Mouse (Mus musculus) brain, embryonic 14.5 days (tissue): Measurements from ENCODE around the gene Zgpat. TPM values are rescaled to one million over a fixed set of nuclear protein-coding genes. Genes with fewer than 3 reads are reported as not detected.
A peak's percentile ranks its signal among the peaks of the same experiment; 100 is the strongest.

ENCODE experiments used
- DNase-seq: peaks from one replicate; pipeline ENCODE4 v3.0.0-alpha.2; 2011; ENCODE audit warnings: low read depth
- CTCF ChIP-seq: fragments of 200-500 bp; IDR thresholded peaks from 2 replicates; pipeline ENCODE4 v1.5.1; 2012; ENCODE audit warnings: inconsistent platforms, mild to moderate bottlenecking, moderate library complexity, borderline replicate concordance; ENCODE audit not compliant: insufficient read depth, insufficient read length; ENCODE audit errors: extremely low read depth
- POLR2A ChIP-seq: fragments of 200-500 bp; IDR thresholded peaks from 2 replicates; pipeline ENCODE4 v1.6.1; 2012; ENCODE audit warnings: mild to moderate bottlenecking, inconsistent platforms, borderline replicate concordance; ENCODE audit not compliant: poor library complexity, insufficient read depth, insufficient read length, severe bottlenecking; ENCODE audit errors: extremely low read depth
- polyA plus RNA-seq: library from polyadenylated mRNA; depleted of rRNA; stranded (reverse); fragments of >200 nt; gene quantifications from 2 replicates; pipeline ENCODE4 v1.2.3, GENCODE M21; 2012; rRNA removed

The Zgpat gene
- 117 and 126 TPM in 2 replicates for polyA plus RNA-seq

DNA sequence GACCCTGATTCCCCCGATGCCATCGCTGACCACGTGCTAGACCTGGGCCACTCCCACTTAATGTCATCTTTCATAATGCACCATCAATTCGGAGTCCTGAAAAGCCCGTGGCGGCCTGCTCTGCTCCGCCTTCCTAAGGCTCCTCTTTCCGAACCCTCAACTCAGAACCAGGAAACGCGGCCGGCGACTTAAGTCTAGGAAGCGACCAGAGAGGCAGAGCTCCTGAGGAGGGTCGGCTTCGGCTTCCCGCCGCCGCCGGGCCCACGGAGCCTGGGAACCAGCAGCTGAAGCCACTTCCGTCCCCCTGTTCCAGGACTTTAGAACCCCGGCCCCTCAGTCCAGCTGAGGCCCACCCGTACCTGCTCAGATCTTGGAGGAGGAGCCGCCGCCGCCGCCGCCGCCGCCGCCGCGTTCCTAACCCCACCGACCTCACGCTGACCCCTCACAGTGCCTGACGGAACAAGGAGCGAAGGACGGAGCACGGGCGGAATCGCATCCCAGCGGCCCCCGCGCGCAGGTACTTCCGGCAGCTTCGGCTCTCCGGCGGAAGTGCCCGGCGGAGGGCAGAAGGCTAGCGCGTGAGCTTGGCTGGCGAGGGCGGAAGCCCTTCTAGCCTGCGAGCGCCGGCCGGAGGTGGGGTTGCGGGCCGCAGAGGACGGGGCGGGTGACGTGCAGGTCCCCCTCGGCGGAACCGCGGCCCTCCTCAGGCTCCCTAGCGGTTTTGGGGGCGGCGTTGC lies at the start of gene Zgpat, which contains the start of gene Arfrp1:
Gene Zgpat, plus strand, starts transcription at position 69 of the 737 bp plus-strand sequence.
Gene Arfrp1, minus strand, starts transcription at position 545 of the 737 bp plus-strand sequence.
- TF ChIP-seq CTCF (no peak), POLR2A (peak; percentile 87)
- peak; percentile 95 for DNase-seq

DNA sequence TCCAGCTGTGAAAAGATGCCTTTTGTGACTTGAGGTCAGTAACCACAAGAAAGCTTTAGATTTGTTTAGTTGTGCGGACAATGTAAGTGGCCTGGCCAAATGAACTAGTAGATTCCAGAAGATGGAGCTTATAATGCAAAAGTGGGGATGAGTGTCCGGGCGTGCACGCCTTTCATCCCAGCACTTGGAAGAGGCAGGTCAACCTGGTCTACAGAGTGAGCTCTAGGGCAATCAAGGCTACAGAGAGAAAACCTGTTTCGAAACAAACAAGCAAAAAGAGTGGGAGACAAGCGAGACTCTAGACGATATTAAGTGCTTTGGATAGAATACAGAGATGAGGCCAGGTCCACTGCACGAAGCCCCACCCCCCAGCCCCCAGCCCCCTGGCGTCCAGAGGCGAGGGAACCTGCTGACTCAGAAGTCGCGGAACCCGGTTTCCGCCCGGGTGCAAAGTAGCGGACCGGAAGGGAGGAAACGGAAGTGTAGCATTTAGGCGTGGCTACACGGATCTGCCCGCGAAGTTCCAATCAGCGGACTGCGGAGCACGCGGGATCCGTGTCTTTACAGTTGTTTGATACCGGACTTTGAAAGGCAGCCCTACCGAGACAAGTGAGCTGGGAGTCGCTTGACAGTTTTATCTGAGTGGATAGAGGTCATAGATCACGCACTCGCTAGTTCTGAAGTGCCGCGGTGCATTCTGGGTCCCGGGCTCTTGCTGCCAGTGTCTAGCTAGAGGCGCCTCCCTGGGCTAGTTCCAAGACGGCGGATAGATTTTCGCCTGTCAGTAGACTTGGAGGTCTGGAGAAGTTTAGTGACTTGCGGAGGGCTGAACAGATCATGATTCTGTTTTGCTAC lies 45.3 kb upstream of the Zgpat start, which contains the start of gene Rtel1:
Gene Rtel1, plus strand, starts transcription at position 492 of the 855 bp plus-strand sequence.
- peak; percentile 96 for DNase-seq
- TF ChIP-seq CTCF (0 out of 2 replicates have a peak, but pooled peaks have one; percentile 5), POLR2A (no peak)

DNA sequence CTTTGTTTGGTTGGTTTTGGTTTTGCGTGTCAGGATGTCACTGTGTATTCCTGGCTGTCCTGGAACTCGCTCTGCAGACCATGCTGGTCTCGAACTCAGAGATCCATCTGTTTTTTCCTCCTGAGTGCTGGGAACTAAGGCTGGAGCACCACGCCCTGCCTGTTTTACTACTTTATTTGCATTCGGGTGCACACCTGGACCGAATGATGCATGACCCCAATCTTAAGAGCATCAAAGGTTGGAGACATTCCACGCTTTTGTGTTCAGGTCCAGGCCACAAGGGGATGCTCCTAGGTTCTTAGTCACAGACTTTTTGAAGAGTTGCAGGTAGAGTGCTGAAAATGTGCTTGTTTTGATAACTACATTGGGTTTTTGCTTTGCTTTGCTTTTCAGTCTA lies 44.6 kb upstream of the Zgpat start:
- DNase-seq = no peak
- no peak for TF ChIP-seq POLR2A
- TF ChIP-seq CTCF = no peak

DNA sequence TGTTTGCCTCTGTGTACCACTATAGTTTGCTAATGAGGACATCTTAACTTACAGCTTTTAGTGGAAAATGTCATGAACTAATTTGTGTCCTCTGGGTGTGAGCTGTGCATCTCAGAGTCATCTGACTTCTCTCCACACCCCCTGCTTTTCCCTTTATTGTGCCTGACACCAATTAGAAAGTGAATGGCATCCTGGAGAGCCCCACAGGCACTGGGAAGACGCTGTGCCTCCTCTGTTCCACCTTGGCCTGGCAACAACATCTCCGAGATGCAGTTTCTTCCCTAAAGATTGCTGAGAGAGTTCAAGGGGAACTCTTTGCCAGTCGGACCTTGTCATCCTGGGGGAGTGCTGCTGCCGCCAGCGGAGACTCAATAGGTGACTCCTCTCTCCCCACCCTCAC lies 42.6 kb upstream of the Zgpat start:
- no peak for DNase-seq
- TF ChIP-seq CTCF = no peak
- TF ChIP-seq POLR2A = no peak

DNA sequence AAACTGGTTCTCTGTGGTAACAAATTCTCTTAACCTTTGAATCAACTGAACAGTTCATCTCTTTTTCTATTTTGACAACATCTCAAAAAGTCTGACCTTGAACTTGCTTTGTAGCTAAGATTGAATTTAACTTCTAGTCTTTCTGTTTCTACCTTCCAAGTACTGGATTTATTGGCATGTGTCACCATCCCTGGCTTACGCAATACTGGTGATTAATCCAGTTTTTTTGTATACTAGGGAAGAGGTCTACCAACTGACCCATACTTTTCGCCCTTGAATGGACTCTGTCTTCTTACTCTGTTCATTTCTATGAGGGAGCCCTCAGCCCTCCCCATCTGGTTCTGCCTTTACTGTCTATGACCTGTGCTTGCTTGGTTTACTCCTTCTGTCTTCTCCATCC lies 38.6 kb upstream of the Zgpat start:
- no peak for DNase-seq
- TF ChIP-seq CTCF (no peak), POLR2A (no peak)

DNA sequence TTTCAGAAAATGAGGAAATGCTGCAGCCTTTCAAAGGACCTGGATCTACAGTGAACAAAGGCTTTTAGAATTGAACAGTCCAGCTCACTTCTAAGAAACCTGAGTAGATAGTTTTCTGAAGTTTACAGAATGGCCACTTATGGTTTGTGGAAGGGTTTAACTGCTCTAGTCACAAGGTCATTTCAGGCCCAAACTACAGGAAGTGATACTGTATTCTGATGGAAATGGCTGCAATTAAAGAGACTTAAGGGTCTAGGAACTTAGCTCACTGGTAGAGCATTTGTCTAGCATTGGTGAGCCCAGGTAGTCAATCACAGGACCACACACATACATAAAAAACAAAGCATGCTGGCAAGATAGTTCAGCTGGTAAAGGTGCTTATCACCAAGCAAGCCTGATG lies 32.2 kb upstream of the Zgpat start:
- no peak for DNase-seq
- TF ChIP-seq POLR2A (no peak), CTCF (no peak)

DNA sequence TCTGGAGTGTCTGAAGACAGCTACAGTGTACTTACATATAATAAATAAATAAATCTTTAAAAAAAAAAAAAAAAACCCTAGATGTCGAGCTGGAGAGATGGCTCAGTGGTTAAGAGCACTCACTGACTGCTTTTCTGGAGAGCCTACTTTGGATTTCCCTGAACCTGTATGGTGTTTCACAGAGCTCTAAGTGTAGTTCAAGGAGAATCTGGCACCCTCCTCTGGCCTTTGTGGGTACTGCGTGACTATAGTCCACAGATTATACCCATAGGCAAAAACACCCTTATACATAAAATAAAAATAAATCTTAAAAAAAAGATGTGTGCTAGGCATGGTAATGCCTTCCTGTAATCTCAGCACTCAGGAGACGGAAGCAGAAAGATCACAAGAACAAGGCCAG lies 30.7 kb upstream of the Zgpat start:
- DNase-seq = peak; percentile 74
- peak; percentile 69; the same call in 1 of the 2 replicates for TF ChIP-seq CTCF
- TF ChIP-seq POLR2A = no peak

DNA sequence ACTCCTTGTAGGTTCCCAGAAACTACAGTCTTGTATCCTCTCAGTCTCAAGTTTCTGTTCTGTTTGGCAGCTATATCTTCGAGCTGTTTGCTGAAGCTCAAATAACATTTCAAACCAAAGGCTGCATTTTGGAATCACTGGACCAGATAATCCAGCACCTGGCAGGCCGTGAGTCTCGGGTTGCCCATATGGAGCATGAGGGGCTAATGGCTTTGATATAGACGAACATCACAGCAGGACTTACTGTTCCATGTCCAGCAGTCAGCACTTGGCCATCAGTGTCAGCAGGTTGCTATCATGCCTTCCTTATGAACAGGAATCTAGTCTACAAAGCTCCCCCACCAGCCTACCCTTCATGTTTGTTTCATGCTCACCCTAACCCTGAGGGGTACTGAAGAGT lies 24.3 kb upstream of the Zgpat start:
- TF ChIP-seq POLR2A (no peak), CTCF (no peak)
- no peak for DNase-seq

DNA sequence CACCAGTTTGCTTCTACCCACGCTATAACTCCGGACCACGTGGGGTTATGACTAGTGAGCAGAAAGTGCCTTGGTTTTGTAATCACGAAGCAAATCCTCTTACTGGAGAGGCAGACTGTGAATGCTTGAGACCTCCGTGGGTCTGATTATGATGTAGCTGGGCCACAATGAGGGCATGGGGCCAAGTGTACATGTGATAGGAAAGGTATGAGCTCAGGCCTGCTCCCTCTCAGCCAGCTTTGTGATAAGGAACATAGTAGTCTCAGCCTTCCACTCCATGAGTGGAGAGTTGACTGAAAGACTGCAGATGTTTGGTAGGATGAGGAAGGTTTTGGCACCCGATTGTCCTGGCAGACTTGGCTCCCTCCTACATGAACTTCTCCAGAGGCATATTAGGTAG lies 22.0 kb upstream of the Zgpat start:
- no peak for DNase-seq
- no peak for TF ChIP-seq CTCF
- TF ChIP-seq POLR2A = no peak

DNA sequence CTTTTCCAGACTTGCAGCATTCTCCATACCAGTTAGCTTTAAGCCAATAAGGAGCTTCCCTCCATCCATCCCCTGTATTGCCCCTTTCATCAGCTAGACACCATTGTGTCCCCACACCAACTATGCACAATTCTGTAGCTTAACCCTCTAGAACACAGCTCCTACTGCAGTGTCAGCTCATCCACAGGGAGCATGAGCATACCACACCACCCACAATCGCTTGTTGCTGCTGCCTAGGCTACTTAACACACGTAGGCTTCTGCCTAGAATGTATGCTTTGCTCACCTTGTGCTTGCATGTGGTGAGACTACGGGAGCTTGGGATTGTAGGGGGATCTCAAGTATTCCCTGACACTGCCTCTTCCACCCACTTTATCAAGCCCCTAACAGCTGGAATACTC lies 7.9 kb upstream of the Zgpat start:
- no peak for DNase-seq
- TF ChIP-seq CTCF = no peak
- no peak for TF ChIP-seq POLR2A

DNA sequence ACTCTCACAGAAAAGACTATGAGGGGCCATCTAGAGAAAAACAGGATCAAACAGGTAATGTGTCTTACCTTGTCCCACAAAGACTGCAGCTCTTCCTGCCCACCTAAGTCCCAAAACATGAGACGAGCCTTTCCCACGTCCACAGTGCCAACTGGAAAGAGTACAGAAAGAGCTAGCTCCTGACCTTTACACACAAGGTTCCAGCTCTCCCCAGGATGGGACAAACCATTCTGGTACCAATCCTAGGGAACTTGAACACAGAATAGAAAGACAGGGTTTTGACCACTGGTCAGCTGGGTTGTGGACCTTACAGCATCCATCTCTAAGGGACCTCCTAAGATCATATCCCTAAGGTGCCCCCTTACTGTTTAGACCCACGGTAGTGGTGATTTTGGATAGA lies 782 bp upstream of the Zgpat start:
- no peak for DNase-seq
- TF ChIP-seq POLR2A (no peak), CTCF (no peak)

DNA sequence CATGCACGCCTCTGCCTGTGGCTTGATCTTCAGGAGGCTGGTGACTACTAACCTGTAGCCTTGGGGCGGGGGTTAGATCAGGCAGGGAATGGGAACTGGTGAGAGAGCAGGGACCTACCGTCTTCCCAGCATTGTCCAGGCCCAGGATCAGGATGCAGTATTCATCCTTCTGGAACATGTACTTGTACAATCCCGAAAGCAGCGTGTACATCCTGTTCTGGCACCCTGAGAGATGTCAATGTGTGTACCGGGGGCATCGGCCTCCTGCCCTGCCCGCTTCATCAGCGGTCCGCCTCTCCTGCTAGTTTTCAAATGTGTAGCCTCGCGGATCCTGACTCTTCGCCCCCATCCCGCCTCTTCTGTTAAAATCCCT lies 255 bp upstream of the Zgpat start:
- DNase-seq = no peak
- TF ChIP-seq CTCF (no peak), POLR2A (no peak)

DNA sequence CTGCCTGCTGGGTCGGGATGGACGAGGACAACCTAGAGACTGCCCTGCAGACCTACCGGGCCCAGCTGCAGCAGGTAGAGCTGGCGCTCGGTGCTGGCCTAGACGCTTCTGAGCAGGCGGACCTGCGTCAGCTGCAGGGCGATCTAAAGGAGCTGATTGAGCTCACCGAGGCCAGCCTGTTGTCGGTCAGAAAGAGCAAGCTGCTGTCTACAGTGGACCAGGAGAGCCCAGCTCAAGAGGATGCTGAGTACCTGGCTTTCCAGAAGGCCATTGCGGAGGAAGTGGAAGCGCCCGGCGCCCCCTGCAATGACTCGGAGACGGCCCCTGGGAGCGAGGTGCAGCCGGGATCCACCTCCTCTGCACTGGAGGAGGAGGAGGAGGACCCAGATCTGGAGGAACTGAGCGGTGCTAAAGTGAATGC lies 937 bp downstream of the Zgpat start:
- DNase-seq = no peak
- TF ChIP-seq CTCF (no peak), POLR2A (no peak)
